Mouse (Mus musculus) CH12.LX (cell line): ENCODE measurements around the gene Gm9117. TPM values are rescaled to one million over a fixed set of nuclear protein-coding genes. Genes with fewer than 3 reads are reported as not detected.
"Not testable (repeated sequence)": the region's sequence is repeated elsewhere in the genome, so short reads cannot be mapped to it uniquely, and the experiment has no call there.

Source experiments
- DNase-seq: peaks from one replicate; pipeline ENCODE4 v3.0.0-alpha.2; 2013; ENCODE audit errors: extremely low read depth
- H3K27ac ChIP-seq: 2 replicates; pipeline ENCODE4 v1.5.1; 2012; ENCODE audit warnings: low read depth, mild to moderate bottlenecking, control low read depth, moderate library complexity; ENCODE audit not compliant: insufficient read depth
- H3K27me3 ChIP-seq: replicated peaks from 2 replicates; pipeline ENCODE3; 2012; ENCODE audit warnings: inconsistent platforms
- H3K36me3 ChIP-seq, 2 experiments: replicated peaks in 1 of 2; 2 replicates each; pipeline versions ENCODE3 to v1.6.1; 2012; ENCODE audit warnings: inconsistent platforms in 1 of 2, low read length in 1 of 2, mild to moderate bottlenecking in 1 of 2, mixed read lengths in 1 of 2, moderate library complexity in 1 of 2; ENCODE audit not compliant: control insufficient read depth in 1 of 2, insufficient read depth in 1 of 2
- H3K4me1 ChIP-seq, 2 experiments: 2 replicates each; pipeline ENCODE4 v1.6.1; 2012; ENCODE audit warnings: inconsistent platforms in 1 of 2, moderate library complexity in 1 of 2; ENCODE audit not compliant: insufficient read depth in 2 of 2, control insufficient read depth in 1 of 2
- H3K4me2 ChIP-seq: 2 replicates; pipeline ENCODE4 v1.6.1; 2012; ENCODE audit warnings: low read depth, mild to moderate bottlenecking, control low read depth; ENCODE audit not compliant: poor library complexity, insufficient read depth, severe bottlenecking
- H3K4me3 ChIP-seq, 3 experiments: fragments of 150-350 bp in 1 of 3; sonication (generic) in 1 of 3; replicated peaks in 1 of 3; 2 replicates each; pipeline versions ENCODE3 to v1.5.1; 2011 to 2012; ENCODE audit warnings: low read depth in 2 of 3, low read length in 2 of 3, mild to moderate bottlenecking in 2 of 3, moderate library complexity in 2 of 3, control low read depth in 1 of 3, improper control_type of control experiment in 1 of 3, inconsistent platforms in 1 of 3, mixed read lengths in 1 of 3; ENCODE audit not compliant: poor library complexity in 1 of 3
- H3K79me2 ChIP-seq: replicated peaks from 2 replicates; pipeline ENCODE4 v1.6.1; 2012; ENCODE audit warnings: mild to moderate bottlenecking, moderate library complexity; ENCODE audit not compliant: control insufficient read depth, poor library complexity, insufficient read depth, severe bottlenecking; ENCODE audit errors: extremely low read depth
- H3K9ac ChIP-seq: 2 replicates; pipeline ENCODE4 v1.6.1; 2012; ENCODE audit warnings: low read depth, mild to moderate bottlenecking, control low read depth, moderate library complexity; ENCODE audit not compliant: insufficient read depth
- H3K9me3 ChIP-seq: replicated peaks from 2 replicates; pipeline ENCODE3; 2012; ENCODE audit warnings: low read length, inconsistent platforms, mixed read lengths
- dilution Hi-C: fragments of 300-500 bp; cut with MboI; formaldehyde crosslinking; loops from 2 replicates; pipeline ENCODE4 v1.14.3; 2020; ENCODE audit warnings: low sequenced_read_pairs; ENCODE audit not compliant: extremely low pct_unique_long_range_greater_than_20kb, extremely low pct_ligation_motif_present
- in situ Hi-C: fragments of 300-500 bp; cut with MboI; formaldehyde crosslinking; loops from 3 replicates; pipeline ENCODE4 v1.14.3; 2019; ENCODE audit warnings: low sequenced_read_pairs, low pct_ligation_motif_present, low pct_unique_long_range_greater_than_20kb, mixed read lengths
- polyA plus RNA-seq: library from polyadenylated mRNA; unstranded; fragments of >175 nt; gene quantifications from 2 replicates; pipeline ENCODE4 v1.2.1, GENCODE M21; 2012; ENCODE audit warnings: low read depth; ENCODE audit not compliant: insufficient read length
- total RNA-seq, 2 experiments: library from RNA; depleted of rRNA; stranded (reverse); fragments of 300-350 nt in 1 of 2; fragments of >200 nt in 1 of 2; gene quantifications; 2 replicates each; pipeline ENCODE4 v1.2.3; 2012 to 2014

Gm9117 gene
- not detected in 2 replicates for total RNA-seq (2012; rRNA removed)
- not detected in 2 replicates for total RNA-seq (2014; rRNA removed)
- polyA plus RNA-seq, result not detected in 2 replicates

GRCm38 (mm10) chr3:93943443-93943842 is at the start of gene Gm9117:
Gene Gm9117 (minus strand): TSS chr3:93943543.
- H3K9ac ChIP-seq, H3K36me3 ChIP-seq, DNase-seq, H3K27ac ChIP-seq, H3K4me1 ChIP-seq, dilution Hi-C loops, H3K27me3 ChIP-seq, H3K79me2 ChIP-seq, H3K4me3 ChIP-seq, in situ Hi-C loops, H3K9me3 ChIP-seq, H3K4me2 ChIP-seq: not testable (repeated sequence)

GRCm38 (mm10) chr3:93968938-93969337 is 25.6 kb upstream of the Gm9117 start:
- H3K27me3 ChIP-seq, H3K9me3 ChIP-seq, H3K79me2 ChIP-seq, H3K27ac ChIP-seq, dilution Hi-C loops, H3K36me3 ChIP-seq, in situ Hi-C loops, H3K9ac ChIP-seq, H3K4me1 ChIP-seq, H3K4me2 ChIP-seq, H3K4me3 ChIP-seq, DNase-seq: not testable (repeated sequence)

GRCm38 (mm10) chr3:93961214-93961613 is 17.9 kb upstream of the Gm9117 start, which contains the start of gene Tdpoz5:
Gene Tdpoz5 (minus strand): TSS chr3:93961314.
- H3K27me3 ChIP-seq, H3K27ac ChIP-seq, in situ Hi-C loops, H3K36me3 ChIP-seq, H3K9ac ChIP-seq, DNase-seq, H3K79me2 ChIP-seq, H3K4me3 ChIP-seq, dilution Hi-C loops, H3K4me2 ChIP-seq, H3K9me3 ChIP-seq, H3K4me1 ChIP-seq: not testable (repeated sequence)

GRCm38 (mm10) chr3:93938386-93938785 is 5.0 kb downstream of the Gm9117 start:
- H3K36me3 ChIP-seq, in situ Hi-C loops, dilution Hi-C loops: not testable (repeated sequence)

More at GRCm38 (mm10) chr3:93938386-93938785, 5.0 kb downstream of the Gm9117 start:
- not testable (repeated sequence) for H3K27ac ChIP-seq, H3K27me3 ChIP-seq, DNase-seq, H3K4me3 ChIP-seq, H3K4me1 ChIP-seq, H3K4me2 ChIP-seq, H3K79me2 ChIP-seq, H3K9me3 ChIP-seq, H3K9ac ChIP-seq

Other genes with a start within 250 kb of the Gm9117 start
- not detected in 2 replicates for gene Gm5773, start 170.5 kb downstream of the Gm9117 start, total RNA-seq (2012; rRNA removed)
- gene Gm5773, start 170.5 kb downstream of the Gm9117 start, total RNA-seq (2014; rRNA removed), result not detected in 2 replicates
- not detected in 2 replicates for gene Gm5773, start 170.5 kb downstream of the Gm9117 start, polyA plus RNA-seq
- not detected in 2 replicates for gene Tdpoz4, start 147.1 kb downstream of the Gm9117 start, total RNA-seq (2012; rRNA removed)
- gene Tdpoz4, start 147.1 kb downstream of the Gm9117 start, total RNA-seq (2014; rRNA removed), result not detected in 2 replicates
- not detected in 2 replicates for gene Tdpoz4, start 147.1 kb downstream of the Gm9117 start, polyA plus RNA-seq
- gene Tdpoz3, start 117.5 kb downstream of the Gm9117 start, total RNA-seq (2012; rRNA removed), result not detected in 2 replicates
- gene Tdpoz3, start 117.5 kb downstream of the Gm9117 start, total RNA-seq (2014; rRNA removed), result not detected in 2 replicates
- gene Tdpoz3, start 117.5 kb downstream of the Gm9117 start, polyA plus RNA-seq, result not detected in 2 replicates
- gene Tdpoz5, start 17.8 kb upstream of the Gm9117 start, total RNA-seq (2012; rRNA removed), result 0.17 TPM in 1 of 2 replicates, not detected in the other
- not detected in 2 replicates for gene Tdpoz5, start 17.8 kb upstream of the Gm9117 start, total RNA-seq (2014; rRNA removed)
- not detected in 2 replicates for gene Tdpoz5, start 17.8 kb upstream of the Gm9117 start, polyA plus RNA-seq
- gene Gm9125, start 111.3 kb upstream of the Gm9117 start, total RNA-seq (2012; rRNA removed), result not detected in 2 replicates
- not detected in 2 replicates for gene Gm9125, start 111.3 kb upstream of the Gm9117 start, total RNA-seq (2014; rRNA removed)
- not detected in 2 replicates for gene Gm9125, start 111.3 kb upstream of the Gm9117 start, polyA plus RNA-seq
- gene Gm10697, start 129.1 kb upstream of the Gm9117 start, total RNA-seq (2012; rRNA removed), result 0.17 TPM in 1 of 2 replicates, not detected in the other
- gene Gm10697, start 129.1 kb upstream of the Gm9117 start, total RNA-seq (2014; rRNA removed), result not detected in 2 replicates
- not detected in 2 replicates for gene Gm10697, start 129.1 kb upstream of the Gm9117 start, polyA plus RNA-seq
- gene Gm10696, start 234.7 kb upstream of the Gm9117 start, total RNA-seq (2012; rRNA removed), result not detected in 2 replicates
- gene Gm10696, start 234.7 kb upstream of the Gm9117 start, total RNA-seq (2014; rRNA removed), result not detected in 2 replicates
- gene Gm10696, start 234.7 kb upstream of the Gm9117 start, polyA plus RNA-seq, result not detected in 2 replicates